Mouse (Mus musculus) spleen, postnatal 10 days (tissue): ENCODE measurements around the gene Hist1h1c.
"Not testable (repeated sequence)": the region's sequence is repeated elsewhere in the genome, so short reads cannot be mapped to it uniquely, and the experiment has no call there.

Source experiments
- DNase-seq, 2 experiments: peaks; one replicate each; pipeline ENCODE4 v3.0.0; 2021 to 2022; ENCODE audit warnings: low spot score in 2 of 2

The Hist1h1c gene

GRCm38 (mm10) chr13:23760972-23761864 is 22.6 kb downstream of the Hist1h1c start, which contains the start of gene Hist1h4a:
Gene Hist1h4a (minus strand): TSS chr13:23761230.
- peak; percentile 96 to 99 for DNase-seq

- DNase-seq: peak; percentile 81 to 86
Measured at GRCm38 (mm10) chr13:23761871-23762821, 23.5 kb downstream of the Hist1h1c start, which contains the start of gene Hist1h3a. Gene Hist1h3a (minus strand): TSS chr13:23762386.

DNA sequence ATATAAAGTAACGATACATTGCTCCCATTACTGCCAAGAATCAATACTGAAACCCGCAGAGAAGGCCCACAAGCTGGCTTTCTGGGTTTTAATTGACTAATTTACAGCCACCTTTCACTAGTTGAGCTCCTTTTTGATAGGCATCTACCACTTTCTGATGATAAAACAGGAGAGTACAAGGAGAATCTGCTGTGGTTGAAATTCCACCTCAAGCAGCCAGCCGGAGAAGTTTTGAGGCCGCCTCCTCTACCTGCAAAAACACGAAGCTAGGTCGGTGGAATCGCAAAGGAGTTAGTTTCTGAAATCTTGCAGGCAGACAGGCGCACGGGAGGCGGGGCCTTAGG is 24.6 kb downstream of the Hist1h1c start:
- DNase-seq: no peak

DNA sequence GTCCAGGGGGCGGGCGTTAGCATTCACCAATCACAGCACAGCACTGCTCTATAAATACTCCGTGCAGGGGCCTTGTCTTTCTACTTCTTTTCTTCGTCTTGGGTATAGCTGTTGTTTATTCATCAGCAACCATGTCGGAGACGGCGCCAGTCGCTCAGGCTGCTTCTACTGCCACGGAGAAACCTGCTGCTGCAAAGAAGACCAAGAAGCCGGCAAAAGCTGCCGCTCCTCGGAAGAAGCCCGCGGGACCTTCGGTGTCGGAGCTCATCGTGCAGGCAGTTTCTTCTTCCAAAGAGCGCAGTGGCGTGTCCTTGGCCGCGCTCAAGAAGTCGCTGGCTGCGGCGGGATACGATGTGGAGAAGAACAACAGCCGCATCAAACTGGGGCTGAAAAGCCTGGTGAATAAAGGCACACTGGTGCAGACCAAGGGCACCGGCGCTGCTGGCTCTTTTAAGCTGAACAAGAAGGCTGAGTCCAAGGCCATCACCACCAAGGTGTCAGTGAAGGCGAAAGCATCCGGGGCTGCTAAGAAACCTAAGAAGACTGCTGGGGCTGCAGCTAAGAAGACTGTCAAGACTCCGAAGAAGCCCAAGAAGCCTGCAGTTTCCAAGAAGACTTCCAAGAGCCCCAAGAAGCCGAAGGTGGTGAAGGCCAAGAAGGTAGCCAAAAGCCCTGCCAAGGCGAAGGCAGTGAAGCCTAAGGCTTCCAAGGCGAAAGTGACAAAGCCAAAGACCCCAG is 25.1 kb downstream of the Hist1h1c start, which contains the start of gene Hist1h1a:
Hist1h1a (plus strand) TSS at position 81 of the 738 bp plus-strand sequence.
- peak; percentile 90 to 92 for DNase-seq

- peak in 1 of 2 experiments; percentile 52 for DNase-seq
Measured at GRCm38 (mm10) chr13:23764324-23765171, 25.9 kb downstream of the Hist1h1c start.

- DNase-seq: no peak
Measured at GRCm38 (mm10) chr13:23765172-23765513, 26.5 kb downstream of the Hist1h1c start.

DNA sequence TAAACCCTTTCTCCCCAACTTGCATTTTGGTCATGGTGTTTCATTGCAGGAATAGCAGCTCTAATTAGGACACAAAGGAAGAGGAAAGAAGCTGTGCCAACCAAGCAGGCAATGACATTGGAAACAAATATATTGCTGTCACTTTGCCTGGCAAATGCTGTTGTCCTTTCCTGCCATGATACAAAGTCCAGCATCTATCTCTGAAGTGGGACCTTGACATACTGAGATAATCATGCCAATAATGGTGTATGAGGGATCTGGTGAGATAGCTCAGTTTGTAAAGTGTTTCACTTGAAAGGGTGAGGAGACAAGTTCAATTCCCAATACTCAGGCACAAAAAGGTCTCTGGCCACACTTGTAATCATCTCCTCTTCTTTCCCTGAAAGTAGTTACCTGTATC is 28.2 kb downstream of the Hist1h1c start:
- DNase-seq: no peak

GRCm38 (mm10) chr13:23768834-23769397 is 30.3 kb downstream of the Hist1h1c start:
- DNase-seq: no peak

- DNase-seq: not testable (repeated sequence)
Measured at GRCm38 (mm10) chr13:23769613-23770012, 31.0 kb downstream of the Hist1h1c start, which contains the start of gene Trim38. Gene Trim38 (plus strand): TSS chr13:23769913.

- DNase-seq: peak in 1 of 2 experiments; percentile 66
Measured at GRCm38 (mm10) chr13:23772561-23773313, 34.1 kb downstream of the Hist1h1c start.

DNA sequence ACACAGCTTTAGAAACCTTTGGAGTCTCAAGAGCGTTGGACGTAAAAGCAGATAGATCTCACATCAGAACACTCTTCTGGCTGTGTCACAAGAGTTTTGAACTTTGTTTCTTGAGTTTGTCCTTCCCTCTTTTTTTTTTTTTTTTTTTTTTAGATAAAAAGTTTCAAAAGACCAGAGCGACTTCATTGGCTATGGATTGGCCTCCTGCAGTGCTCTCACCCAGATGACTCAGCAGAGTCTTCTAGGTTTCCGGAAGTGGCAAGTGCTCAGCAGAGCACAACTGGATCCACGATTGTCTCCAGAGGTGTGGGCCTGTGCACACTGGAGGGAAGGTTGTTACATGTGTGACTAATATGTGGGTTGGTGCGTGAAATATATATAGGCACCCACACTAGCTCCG is 39.7 kb downstream of the Hist1h1c start:
- DNase-seq: no peak

- DNase-seq: no peak
Measured at GRCm38 (mm10) chr13:23779025-23779424, 40.4 kb downstream of the Hist1h1c start.
